Mouse (Mus musculus) ovary, postnatal 36 days (tissue): ENCODE data around the gene Gxylt2.

Experiments
- DNase-seq: peaks from one replicate; pipeline ENCODE4 v3.0.0; 2022; ENCODE audit warnings: low spot score, mixed read lengths

Gene Gxylt2

DNA sequence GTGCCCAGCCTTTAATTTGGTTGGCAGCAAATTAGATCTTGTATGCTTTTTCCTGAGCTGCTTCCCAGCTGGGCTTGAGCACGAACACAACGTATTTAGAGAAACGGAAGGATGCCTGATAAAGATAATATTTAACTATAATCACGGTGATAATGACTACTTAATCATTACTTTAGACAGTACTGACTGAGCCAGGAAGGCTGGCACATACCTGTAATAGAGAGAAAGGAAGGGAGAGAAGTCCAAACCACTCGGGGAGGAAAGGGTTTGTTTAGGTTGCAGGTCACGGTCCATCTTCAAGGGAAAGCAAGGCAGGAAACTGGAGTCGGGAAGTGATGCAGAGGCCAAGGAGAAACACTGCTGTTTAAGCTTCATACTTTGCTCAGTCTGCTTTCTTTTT is 11.6 kb downstream of the Gxylt2 start:
- no peak for DNase-seq

DNA sequence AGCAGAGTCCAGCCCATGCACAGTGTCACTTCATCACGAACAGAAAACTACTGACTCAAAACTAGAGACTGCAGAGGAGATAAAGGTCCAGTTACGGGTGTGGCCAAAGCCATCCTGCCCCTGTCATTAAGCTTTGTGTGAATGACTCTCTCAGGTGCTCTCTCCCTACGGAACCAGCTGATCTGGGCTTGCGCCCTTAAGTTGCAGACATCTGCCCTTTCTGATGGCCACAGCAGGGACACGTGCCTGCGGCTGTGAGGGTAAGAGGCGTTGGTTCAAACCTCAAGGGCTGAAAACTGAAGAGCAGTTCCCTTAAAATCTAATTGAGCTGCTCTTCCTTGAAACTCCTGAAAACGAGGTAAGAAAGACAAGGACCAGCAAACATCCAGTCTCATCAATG is 12.3 kb downstream of the Gxylt2 start:
- DNase-seq = no peak

DNA sequence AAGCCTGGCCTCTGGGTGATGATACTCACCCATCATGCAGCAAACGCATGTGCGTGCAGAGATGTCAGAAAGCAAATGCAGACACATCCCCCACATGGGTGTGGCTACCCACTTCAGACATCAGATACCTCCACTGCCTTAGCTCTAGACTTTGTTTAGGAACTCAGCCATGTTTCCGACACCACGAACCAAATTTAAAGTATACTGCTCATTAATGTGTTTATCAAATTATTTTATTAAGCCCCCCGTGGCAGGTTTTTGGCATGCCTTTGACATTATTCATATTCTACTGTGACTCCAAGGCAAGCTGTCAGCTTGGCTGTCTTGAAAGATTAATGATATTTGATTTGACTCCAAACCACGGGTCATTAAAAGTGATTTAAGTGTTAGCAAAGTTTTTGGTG is 15.6 kb downstream of the Gxylt2 start:
- DNase-seq = no peak

DNA sequence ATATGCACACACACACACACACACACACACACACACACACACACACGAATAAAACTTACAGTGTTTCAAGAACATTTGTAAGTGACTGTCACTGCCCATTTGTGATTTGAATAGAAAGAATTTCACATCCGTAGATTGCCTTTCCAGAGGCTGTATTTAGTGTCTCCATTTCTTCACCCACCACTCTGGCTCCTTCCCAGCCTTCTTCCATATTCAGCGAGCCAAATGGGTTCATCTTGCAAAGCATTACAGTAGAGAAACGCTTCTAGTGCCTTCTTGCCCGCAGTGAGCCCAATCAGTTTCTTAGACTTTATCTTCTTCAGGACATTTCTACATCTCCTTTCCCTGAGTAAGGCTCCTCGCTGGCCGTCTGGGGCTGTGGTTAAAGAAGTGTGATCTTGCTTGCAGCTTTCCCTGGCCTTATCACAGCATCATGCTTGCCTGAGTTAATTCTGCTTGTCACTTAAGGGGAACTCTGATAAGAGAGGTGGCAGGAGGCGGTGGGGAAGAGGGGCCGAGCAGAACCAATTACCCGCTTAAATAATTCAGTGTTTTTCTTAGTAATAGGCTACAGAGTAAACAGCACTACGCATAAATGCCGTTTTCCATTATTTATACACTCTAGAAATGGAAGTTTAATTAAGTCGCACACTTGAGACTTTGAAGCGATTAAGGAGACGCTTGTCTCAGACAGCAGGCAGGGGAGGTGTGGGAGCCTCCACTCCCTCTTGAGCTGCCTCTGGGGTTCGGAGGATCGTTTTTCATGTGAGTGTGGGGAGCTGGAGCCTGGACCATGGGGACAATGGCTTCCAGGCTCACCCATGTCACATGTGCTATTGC is 16.6 kb downstream of the Gxylt2 start:
- DNase-seq = no peak

DNA sequence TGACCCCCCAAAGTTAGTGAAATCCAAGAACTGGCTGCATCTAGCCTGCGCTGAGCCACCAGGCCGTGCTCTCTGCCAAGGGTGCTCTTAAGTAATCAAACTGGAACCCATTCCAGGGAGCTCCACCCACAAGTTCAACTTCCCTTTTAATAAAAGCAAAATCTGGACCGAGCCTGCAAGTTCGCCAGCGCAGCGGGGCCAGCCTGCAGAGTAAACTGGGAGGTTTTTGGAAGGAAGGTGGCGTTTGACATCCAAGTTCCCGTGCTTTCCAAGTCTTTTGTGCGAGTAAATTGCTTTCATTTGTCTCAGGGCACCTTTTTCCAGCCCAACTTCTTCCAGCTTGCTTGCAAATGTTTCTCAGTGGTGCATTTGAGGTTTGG is 27.5 kb downstream of the Gxylt2 start:
- peak; percentile 40 for DNase-seq

DNA sequence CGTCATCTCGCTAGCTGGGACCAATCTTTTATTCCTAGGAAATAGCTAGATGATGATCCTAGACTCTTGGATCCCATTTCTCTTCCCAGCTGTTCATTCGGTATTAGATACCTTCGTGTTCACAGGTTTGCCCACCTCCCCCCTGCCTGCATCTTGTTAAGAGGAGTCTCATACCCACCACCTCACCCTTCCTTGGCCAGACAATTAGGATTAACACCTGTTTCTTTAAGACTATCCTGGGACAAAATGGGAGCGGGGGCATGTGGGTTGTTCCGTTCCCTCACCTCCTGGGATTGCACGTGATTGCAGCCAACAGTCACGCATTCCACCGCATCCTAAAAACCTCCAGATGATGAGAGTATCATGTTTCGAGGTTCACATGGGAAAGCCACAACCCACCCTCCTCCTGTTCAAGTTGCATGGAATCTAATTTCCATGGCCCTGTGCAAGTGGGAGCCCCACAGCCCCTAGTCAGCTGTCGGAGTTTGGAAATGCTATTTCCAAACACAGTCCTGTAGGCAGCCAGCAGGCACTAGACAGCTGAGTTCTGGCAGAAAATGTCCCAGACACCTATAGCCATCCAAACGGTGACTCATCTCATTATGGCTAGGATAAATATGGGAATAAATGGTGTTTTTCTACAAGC is 28.0 kb downstream of the Gxylt2 start:
- DNase-seq = no peak

DNA sequence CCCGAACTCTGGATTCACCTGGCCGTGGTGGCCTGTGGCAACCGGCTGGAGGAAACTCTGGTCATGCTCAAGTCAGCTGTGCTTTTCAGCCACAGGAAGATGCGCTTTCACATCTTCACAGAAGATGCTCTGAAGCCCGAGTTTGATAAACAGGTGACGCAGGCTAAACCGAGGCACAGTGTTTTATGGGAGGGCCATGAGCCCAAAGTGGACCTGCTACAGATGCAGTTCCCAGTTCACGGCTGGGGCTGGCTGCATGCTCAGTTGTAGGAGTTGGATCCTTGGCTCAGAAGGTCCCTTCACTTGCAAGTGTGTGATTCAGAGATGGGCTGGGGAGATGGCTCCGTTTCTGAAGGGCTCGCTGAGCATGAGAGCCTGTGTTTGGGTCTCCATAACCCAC is 28.7 kb downstream of the Gxylt2 start:
- DNase-seq = no peak

DNA sequence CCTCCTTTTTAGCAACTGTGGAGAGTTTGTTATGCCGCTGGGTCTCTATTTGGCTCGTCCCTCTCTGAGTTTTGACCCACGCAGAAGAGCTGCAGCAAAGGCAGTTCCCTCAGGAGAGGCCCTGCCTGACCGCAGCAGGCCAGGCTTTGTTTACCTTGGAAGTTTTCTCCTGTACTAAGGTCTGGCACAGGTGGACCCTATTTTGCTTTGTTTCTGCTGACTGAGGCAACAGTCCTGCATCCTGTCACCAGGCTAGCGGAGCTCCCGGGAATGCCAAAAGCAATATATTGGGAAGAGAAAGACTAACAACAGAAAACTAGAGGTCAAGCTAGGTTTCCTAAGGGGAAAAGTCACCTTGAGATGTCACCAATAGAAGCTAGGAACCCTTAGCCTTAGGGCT is 29.8 kb downstream of the Gxylt2 start:
- DNase-seq = no peak

DNA sequence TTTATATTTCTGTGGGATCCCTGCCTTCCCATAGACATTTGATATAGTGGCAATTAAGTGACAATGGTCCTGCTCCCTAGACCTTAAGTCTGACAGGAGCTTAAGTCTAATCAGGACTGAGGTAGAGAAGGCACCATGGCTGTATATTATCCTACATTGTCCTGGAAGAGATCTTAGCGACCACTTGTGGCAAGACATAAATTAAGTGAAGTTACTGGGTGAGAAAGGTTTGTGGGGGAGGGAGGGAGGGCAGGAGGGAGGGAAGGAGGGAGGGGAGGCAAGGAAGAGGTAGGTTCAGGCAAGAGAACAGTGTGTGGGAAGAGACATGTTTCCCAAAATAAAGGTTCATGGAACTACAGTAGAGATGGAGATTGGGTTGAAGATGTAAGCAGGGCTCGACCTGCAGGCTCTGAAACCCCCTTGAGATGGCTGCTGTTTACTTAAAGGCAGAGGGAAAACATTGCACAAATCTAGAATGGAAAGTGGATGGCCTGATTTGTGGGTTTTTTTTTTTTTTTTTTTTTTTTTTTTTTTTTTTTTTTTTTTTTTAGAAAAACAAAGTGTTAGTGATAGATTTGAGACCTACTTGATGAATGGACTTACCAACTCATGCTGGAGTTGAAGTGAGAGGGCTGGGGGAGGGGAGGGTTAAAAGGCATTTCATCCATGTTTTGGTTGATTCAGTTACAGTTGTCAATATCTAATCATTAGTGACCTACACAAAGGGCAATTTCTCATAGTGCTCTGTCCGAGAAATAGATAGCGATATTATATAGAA is 54.1 kb downstream of the Gxylt2 start:
- no peak for DNase-seq

DNA sequence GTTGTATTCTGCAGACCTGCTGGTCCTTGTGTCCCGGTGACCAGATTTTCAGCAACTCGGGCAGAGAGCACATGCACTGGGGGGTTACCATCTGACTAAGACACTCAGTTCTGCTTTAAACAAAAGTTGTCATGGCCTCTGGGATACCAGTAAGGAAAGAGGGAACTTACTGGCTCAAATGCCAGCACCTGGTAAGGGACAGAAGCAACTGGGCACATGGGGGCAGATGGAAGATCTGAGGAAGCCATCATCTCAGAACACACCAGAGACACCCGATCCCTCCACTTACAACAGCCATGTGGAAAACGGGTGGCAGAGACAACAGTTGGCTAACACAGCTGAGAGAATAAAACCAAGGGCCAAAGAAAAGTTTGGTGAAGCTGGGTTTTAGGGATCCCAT is 63.2 kb downstream of the Gxylt2 start:
- no peak for DNase-seq

DNA sequence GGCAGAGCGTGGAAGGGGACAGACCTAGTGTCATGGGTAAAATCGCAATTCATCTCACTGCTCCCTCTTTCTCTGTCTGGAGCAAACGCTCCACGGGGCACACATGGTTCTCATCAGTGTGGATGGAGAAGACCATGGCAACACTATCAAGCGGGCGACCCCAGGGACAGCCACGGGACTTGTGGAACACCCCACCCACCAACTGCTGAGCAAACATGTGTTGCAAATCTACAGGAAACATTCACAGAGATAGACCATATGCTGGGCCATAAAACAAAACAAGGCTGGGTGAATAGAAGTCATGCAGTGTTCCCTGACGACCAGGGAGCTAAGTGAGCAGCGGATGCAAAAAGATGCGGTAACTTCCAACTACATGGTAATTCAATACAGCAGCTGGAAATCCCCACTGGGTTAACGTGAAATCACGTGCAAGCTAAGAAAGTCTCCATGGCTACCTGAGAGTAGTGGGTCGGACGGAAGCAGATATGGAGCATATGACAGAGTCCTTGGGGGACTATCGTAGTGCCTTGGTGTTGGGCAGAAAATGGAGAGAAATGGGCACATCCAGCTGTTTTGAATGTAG is 71.5 kb downstream of the Gxylt2 start:
- no peak for DNase-seq

DNA sequence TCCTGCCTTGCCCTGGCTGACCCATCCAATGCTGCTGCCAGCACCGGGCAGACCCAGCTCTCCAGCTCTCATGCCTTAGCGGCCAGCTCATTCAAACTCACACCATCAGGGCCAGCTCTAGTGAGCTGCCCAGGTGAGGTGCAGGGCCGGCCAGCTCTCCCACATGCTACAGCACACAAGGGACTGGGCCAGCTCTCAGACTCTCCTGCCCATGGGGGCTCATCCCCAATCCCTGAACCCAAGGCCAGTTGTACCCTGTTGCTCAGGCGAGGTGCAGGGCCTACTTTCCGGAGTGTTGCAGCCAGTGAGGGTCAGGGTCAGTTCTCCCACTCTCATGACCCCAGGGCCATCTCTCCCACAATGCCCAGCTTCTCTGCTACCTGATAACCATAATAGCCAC is 74.1 kb downstream of the Gxylt2 start:
- DNase-seq = no peak

DNA sequence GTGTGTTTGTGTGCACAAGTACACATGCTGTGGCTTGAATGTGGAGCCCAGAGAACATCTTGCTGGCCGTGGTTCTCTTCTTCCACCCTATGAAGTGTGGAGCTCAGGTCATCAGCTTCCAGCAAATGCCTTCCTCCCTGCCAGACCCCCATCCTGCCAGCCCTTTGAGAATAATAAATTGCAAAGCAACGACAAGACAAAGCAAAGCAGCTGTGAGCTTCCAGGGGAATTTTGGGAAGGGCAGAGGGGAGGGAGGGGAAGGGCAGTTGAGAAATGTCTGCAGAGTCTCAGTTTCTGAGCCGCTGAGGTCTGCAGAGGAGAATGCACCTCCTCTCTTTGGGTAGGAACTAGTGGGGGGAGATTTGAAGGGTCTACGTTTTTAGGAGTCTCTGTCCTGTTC is 75.9 kb downstream of the Gxylt2 start:
- DNase-seq = no peak

DNA sequence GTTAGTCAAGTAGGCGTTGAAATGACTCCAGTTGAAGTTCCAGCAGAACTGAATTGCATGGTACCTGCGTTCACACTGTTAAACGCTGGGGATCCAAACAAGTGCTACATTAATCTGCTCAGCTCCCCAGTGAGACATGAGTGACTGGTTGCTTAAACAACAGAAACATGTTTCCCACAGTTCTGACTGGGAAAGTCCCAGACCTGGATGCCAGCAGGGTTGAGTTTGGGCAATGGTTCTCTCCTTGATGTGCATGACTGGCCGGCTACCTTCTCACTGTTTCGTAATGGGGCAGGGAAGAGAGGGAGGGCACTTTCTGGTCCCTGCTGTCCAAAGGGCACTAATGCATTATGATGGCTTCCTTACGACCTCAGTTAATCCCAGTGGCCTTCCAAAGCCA is 77.1 kb downstream of the Gxylt2 start:
- no peak for DNase-seq

DNA sequence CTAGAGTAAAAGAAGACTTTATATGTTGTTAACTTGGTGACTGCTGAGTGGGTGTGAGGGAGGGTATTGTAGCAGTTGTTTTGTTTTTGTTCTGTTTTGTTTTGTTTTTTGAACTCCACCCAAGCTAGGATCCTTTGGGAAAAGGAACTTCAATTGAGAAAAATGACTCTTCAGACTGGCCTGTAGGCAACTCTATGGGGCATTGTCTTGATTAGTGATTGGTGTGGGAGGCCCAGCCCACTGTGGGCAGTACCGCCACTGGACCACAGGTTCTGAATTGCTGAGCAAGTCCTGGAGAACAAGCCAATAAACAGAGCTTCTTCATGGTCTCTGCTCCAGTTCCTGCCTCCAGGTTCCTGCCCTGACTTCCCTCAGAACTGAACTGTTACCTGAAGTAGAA is 83.2 kb downstream of the Gxylt2 start:
- DNase-seq = no peak

DNA sequence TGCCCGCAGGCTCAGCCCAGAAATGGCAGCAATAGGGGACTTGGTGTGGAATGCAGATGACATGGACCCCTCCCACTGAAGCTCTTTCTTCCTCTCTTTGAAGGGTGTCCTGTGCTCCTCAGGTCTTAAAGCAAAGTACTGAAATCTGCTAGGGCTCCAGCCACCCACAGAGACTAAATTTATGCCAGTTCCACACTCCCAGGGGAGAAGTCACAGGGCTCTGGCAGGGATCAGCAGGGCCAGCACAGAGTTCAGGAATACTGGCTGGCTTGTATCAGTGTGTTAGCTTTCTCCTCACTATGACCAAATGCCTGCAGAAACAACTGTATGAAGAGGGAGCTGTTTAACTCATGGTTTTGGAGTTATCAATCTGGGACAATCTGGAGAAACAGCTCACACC is 84.6 kb downstream of the Gxylt2 start:
- no peak for DNase-seq

DNA sequence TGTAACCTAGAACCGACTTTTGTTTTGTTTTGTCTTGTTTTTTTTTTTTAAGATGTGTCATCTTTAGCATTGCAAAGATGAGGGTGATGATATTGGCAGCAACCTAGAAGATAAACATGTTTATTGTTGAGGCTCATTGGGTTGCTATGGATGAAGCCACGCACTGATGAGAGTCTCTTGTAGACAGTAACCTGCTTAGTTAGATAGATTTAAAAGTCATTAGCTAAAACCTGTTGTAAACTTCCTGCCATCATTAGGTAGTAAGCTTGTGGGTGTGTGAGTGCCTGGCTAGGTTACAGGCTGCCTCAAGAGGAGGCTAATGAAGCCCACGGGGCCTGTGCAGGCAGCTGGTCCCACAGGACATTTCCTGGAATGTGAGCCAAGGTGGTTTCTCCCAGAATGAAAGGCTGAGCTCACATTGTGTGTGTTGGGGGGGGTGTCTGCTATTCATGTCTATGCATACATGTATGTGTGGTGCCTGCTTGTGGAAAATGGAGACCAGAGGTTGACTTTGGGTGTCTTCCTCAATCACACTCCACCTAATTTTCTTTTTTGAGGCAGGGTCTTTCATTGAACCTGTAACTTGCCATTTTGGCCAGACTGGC is 87.6 kb downstream of the Gxylt2 start:
- DNase-seq = no peak

DNA sequence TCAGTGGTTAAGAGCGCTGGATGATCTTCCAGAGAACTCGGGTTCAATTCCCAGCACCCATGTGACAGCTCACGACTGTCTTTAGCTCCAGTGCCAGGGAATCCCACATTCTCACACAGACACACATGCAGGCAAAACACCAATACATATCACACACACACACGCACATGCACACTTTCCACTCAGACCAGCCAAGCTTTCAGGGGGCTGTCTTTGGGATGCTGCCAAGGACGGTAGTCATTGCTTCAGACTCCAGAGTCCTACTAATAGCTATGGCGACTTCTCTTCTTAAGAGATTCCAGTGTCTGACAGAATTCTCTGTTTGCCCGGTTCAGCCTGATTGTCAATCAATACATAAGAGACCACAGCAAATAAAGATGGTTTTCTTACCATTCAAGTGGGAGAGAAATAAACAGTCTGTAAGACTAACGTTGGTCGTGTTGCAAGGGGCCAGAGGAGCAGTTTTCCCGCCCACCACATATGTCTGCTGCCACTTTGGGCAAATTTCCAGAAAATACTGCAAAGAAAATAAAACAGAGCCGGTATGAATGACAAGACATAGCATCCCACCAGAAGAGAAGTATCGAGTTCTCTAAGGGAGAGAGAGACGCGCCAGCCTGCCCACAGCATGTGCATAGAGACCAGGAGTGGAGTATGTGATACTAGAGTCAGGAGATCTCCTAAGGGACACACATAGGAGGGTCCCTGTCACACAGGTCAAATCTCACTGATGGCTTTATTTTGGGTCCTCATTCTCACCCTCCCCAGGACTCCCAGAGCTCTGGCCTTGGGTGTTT is 88.6 kb downstream of the Gxylt2 start:
- DNase-seq = no peak

DNA sequence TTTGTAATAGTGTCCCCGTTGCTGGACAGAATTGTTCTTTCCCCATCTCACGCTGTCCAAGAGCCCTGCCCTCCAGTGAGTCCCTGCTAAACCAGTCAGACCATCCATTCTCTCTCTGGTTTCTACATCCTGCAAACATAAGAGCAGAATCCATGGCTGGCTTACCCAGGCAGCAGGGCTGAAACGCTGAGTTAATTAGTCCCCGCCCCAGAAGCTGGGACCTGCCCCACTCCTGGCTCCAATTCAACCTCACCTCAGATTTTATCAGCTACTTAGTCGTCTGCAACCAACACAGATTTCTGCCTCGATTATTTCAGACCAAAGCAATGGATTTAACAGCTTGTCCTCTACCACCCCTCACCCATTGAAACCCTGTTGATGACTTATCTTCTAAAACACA is 91.3 kb downstream of the Gxylt2 start:
- no peak for DNase-seq

DNA sequence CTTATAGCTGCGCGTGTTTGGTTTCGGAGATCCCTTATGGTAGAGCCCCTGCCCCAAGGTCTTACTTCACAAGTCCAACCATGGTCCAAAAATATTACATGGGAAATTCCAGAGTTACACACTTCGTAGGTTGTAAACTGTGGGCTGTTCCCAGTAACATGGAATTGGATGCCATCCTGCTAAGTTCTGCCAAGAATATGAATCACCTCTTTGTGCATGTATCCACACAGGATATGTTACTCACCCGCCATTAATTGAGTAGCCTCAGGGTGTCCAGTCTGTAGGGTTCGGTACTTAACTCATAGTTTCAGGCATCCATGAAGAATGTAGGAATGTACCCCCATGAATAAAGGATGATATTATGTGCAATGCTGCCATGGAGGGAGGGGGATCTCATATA is 94.8 kb downstream of the Gxylt2 start:
- no peak for DNase-seq

DNA sequence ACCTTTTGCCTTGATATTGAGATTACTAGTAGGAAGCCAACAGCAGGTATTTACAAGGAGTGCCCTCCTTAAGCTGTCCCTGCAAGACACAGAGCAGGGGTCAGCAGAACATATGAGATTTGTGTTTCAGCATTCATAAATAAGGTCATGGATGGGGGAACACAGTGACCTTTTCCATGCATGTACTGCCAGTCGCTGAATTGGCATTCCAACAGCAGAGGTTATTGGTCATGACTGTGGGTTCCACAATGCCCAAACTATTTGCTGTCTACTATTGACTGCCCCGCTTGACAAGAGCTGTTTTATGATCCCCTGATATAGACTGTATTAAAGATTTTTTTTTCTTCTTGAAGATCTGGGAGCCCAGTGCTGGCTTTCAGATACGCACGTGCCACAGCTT is 95.2 kb downstream of the Gxylt2 start:
- DNase-seq = no peak
